Mouse (Mus musculus): ENCODE results near the gene Klhl26. TPM values are rescaled to one million over a fixed set of nuclear protein-coding genes. Genes with fewer than 3 reads are reported as not detected.

Gene Klhl26
- polyA plus RNA-seq, 1 experiment from 2014 or later = 31.0 TPM

- H3K9ac ChIP-seq = no peak overlapping the region
- WGBS = 65% methylated on average over 52 of the region's 52 CpGs
- no peak for ATAC-seq (replicated peaks)
Measured at GRCm38 (mm10) chr8:70452196-70452966, 24.4 kb downstream of the Klhl26 start.

GRCm38 (mm10) chr8:70447639-70448420, 28.9 kb downstream of the Klhl26 start:
- Histone ChIP-seq H3K4me2 (no peak overlapping the region), H3K4me1 (no peaks in the 10 kb centered on the region), H3K36me3 (replicated peaks) (0 out of 2 replicates have a peak, but pooled peaks cover 7% of the 10 kb centered on the region), H3K9me3 (no peaks in the 10 kb centered on the region), H3K9ac (no peak overlapping the region), H3K27me3 (replicated peaks) (no peaks in the 10 kb centered on the region), H3K4me3 (no peak overlapping the region), H3K27ac (no peak overlapping the region)
- 0 out of 2 replicates have a peak, but pooled peaks have one; percentile 38 for ATAC-seq (replicated peaks)
- WGBS = 76% methylated on average over 19 of the region's 19 CpGs

More at GRCm38 (mm10) chr8:70452196-70452966, 24.4 kb downstream of the Klhl26 start:
- Histone ChIP-seq H3K4me2 (no peak overlapping the region), H3K36me3 (replicated peaks) (0 out of 2 replicates have a peak, but pooled peaks cover 7% of the 10 kb centered on the region), H3K9me3 (no peaks in the 10 kb centered on the region), H3K27me3 (replicated peaks) (no peaks in the 10 kb centered on the region), H3K4me1 (no peaks in the 10 kb centered on the region), H3K4me3 (no peak overlapping the region), H3K27ac (no peak overlapping the region)

- Histone ChIP-seq H3K4me1 (no peaks in the 10 kb centered on the region), H3K27ac (no peak overlapping the region)
- 71% methylated on average over 1 of the region's 1 CpGs for WGBS
Measured at GRCm38 (mm10) chr8:70445988-70446387, 30.8 kb downstream of the Klhl26 start.

GRCm38 (mm10) chr8:70443326-70443725, 33.4 kb downstream of the Klhl26 start:
- no peaks in the 10 kb centered on the region for H3K36me3 ChIP-seq (replicated peaks)
- no peak overlapping the region for H3K9ac ChIP-seq
- peaks cover 13% of the 10 kb centered on the region for H3K4me1 ChIP-seq
- H3K9me3 ChIP-seq = no peaks in the 10 kb centered on the region
- H3K4me2 ChIP-seq = no peak overlapping the region
- WGBS = 89% methylated on average over 4 of the region's 4 CpGs
- H3K27ac ChIP-seq = no peak overlapping the region
- peaks cover 3% of the 10 kb centered on the region; the same call in 1 of the 2 replicates for H3K27me3 ChIP-seq (replicated peaks)
- no peak overlapping the region for H3K4me3 ChIP-seq
- no peak for ATAC-seq (replicated peaks)

More at GRCm38 (mm10) chr8:70445988-70446387, 30.8 kb downstream of the Klhl26 start:
- Histone ChIP-seq H3K9me3 (no peaks in the 10 kb centered on the region), H3K36me3 (replicated peaks) (0 out of 2 replicates have a peak, but pooled peaks cover 7% of the 10 kb centered on the region), H3K9ac (no peak overlapping the region), H3K27me3 (replicated peaks) (peaks cover under 1% of the 10 kb centered on the region; the same call in 1 of the 2 replicates), H3K4me2 (no peak overlapping the region), H3K4me3 (no peak overlapping the region)
- ATAC-seq (replicated peaks) = no peak

- WGBS = 74% methylated on average over 3 of the region's 3 CpGs
- Histone ChIP-seq H3K36me3 (replicated peaks) (no peaks in the 10 kb centered on the region), H3K27ac (no peak overlapping the region), H3K9me3 (no peaks in the 10 kb centered on the region), H3K9ac (no peak overlapping the region), H3K4me1 (peaks cover 26% of the 10 kb centered on the region), H3K4me2 (no peak overlapping the region), H3K4me3 (no peak overlapping the region), H3K27me3 (replicated peaks) (peaks cover 3% of the 10 kb centered on the region; the same call in 1 of the 2 replicates)
- no peak for ATAC-seq (replicated peaks)
Measured at GRCm38 (mm10) chr8:70441565-70441964, 35.2 kb downstream of the Klhl26 start.

GRCm38 (mm10) chr8:70440246-70440645, 36.5 kb downstream of the Klhl26 start:
- peaks cover 3% of the 10 kb centered on the region; the same call in 1 of the 2 replicates for H3K27me3 ChIP-seq (replicated peaks)
- peak overlapping the region; percentile 86 for H3K4me2 ChIP-seq
- 41% methylated on average over 3 of the region's 3 CpGs for WGBS
- peak overlapping the region; percentile 60 for H3K4me3 ChIP-seq
- H3K36me3 ChIP-seq (replicated peaks) = no peaks in the 10 kb centered on the region
- H3K4me1 ChIP-seq = peaks cover 26% of the 10 kb centered on the region
- H3K27ac ChIP-seq = peak overlapping the region; percentile 91; the same call in 1 of the 2 replicates
- ATAC-seq (replicated peaks) = no peak
- H3K9ac ChIP-seq = peak overlapping the region; percentile 62; the same call in 1 of the 2 replicates
- H3K9me3 ChIP-seq = no peaks in the 10 kb centered on the region

- Histone ChIP-seq H3K4me2 (peak overlapping the region; percentile 86), H3K4me3 (peak overlapping the region; percentile 60), H3K36me3 (replicated peaks) (no peaks in the 10 kb centered on the region), H3K9me3 (no peaks in the 10 kb centered on the region), H3K27ac (peak overlapping the region; percentile 91), H3K4me1 (peaks cover 26% of the 10 kb centered on the region), H3K9ac (peak overlapping the region; percentile 62), H3K27me3 (replicated peaks) (peaks cover 3% of the 10 kb centered on the region; the same call in 1 of the 2 replicates)
- 1% methylated on average over 7 of the region's 7 CpGs for WGBS
- ATAC-seq (replicated peaks) = no peak
Measured at GRCm38 (mm10) chr8:70439848-70440179, 37.0 kb downstream of the Klhl26 start.

- H3K27ac ChIP-seq = peak within 1 kb of the TSS; percentile 91
- ATAC-seq (replicated peaks) = peak; percentile 96
- H3K4me2 ChIP-seq = peak within 1 kb of the TSS; percentile 86
- H3K4me3 ChIP-seq = peak within 1 kb of the TSS; percentile 60
- WGBS = under 1% methylated on average over 70 of the region's 70 CpGs
- H3K36me3 ChIP-seq (replicated peaks) = no peaks in the 10 kb centered on the region
- H3K9ac ChIP-seq = peak within 1 kb of the TSS; percentile 67
- peaks cover 3% of the 10 kb centered on the region; the same call in 1 of the 2 replicates for H3K27me3 ChIP-seq (replicated peaks)
- H3K4me1 ChIP-seq = peaks cover 26% of the 10 kb centered on the region
- no peaks in the 10 kb centered on the region for H3K9me3 ChIP-seq
Measured at GRCm38 (mm10) chr8:70439055-70439847, 37.5 kb downstream of the Klhl26 start, which contains the start of gene Crtc1. Crtc1 (minus strand) TSS chr8:70439579.

GRCm38 (mm10) chr8:70438423-70438822, 38.3 kb downstream of the Klhl26 start:
- WGBS = 96% methylated on average over 2 of the region's 2 CpGs
- Histone ChIP-seq H3K4me3 (peak overlapping the region; percentile 60), H3K27me3 (replicated peaks) (peaks cover 3% of the 10 kb centered on the region; the same call in 1 of the 2 replicates), H3K4me1 (peaks cover 26% of the 10 kb centered on the region), H3K27ac (no peak overlapping the region), H3K4me2 (peak overlapping the region; percentile 86), H3K9ac (peak overlapping the region; percentile 67), H3K36me3 (replicated peaks) (no peaks in the 10 kb centered on the region), H3K9me3 (no peaks in the 10 kb centered on the region)
- ATAC-seq (replicated peaks) = no peak

GRCm38 (mm10) chr8:70435156-70435555, 41.6 kb downstream of the Klhl26 start:
- no peaks in the 10 kb centered on the region for H3K27me3 ChIP-seq (replicated peaks)
- H3K4me2 ChIP-seq = no peak overlapping the region
- no peak overlapping the region for H3K9ac ChIP-seq
- H3K4me1 ChIP-seq = peaks cover 24% of the 10 kb centered on the region
- WGBS = 93% methylated on average over 5 of the region's 5 CpGs
- no peaks in the 10 kb centered on the region for H3K36me3 ChIP-seq (replicated peaks)
- no peak overlapping the region for H3K27ac ChIP-seq
- no peaks in the 10 kb centered on the region for H3K9me3 ChIP-seq
- H3K4me3 ChIP-seq = no peak overlapping the region
- no peak for ATAC-seq (replicated peaks)

GRCm38 (mm10) chr8:70432991-70433536, 43.7 kb downstream of the Klhl26 start:
- no peak for ATAC-seq (replicated peaks)
- H3K4me1 ChIP-seq = peaks cover 10% of the 10 kb centered on the region
- no peak overlapping the region for H3K4me3 ChIP-seq
- no peak overlapping the region for H3K27ac ChIP-seq
- no peak overlapping the region for H3K9ac ChIP-seq
- no peak overlapping the region for H3K4me2 ChIP-seq
- 49% methylated on average over 4 of the region's 4 CpGs for WGBS
- no peaks in the 10 kb centered on the region for H3K27me3 ChIP-seq (replicated peaks)
- no peaks in the 10 kb centered on the region for H3K36me3 ChIP-seq (replicated peaks)
- no peaks in the 10 kb centered on the region for H3K9me3 ChIP-seq
